Comparison of ENCODE assay signal across 13 mouse cellular contexts in the genomic region with DNA sequence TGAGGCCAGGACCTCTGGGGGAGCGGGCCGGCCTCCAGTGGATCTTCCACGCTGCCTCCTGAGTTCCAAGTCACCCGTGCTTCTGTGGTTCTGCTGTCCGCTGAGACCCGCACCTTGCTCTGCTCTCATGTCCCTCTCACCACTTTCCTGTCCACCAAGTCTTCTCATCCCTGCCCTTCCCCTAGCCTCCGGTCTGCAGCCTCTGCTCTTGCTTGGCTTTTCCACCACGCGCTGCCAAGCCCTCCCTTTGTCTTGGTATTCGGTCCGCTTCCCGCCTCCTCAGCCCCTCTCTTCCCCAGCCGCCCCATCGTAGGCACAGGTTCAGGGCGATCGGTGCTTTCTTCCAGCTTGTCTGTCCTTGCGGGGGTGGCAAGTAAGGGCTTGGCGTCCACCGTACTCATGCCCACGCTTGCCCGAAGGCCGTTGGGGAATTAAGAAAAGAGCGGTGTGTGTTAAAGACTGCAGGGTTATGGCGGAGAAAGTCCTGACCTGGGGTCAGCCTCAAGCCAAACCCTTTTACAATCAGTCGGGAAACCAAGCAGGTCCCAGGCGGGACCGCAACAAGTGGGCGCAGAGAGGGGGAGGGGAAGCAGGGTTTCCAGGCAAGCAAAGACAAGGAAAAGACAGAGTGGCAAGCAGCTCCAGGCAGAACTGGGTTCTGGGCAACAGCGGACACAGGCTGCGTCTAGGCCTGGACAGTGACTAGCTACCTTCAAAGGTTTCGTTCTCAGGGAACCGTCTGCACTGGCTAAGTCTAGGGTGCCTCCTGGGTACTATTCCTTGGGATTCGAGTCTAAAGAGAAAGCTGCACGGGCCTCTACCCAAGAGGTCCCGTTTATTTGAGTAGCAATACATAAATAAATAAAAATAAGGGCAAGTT. TPM values are rescaled to one million over a fixed set of nuclear protein-coding genes. Genes with fewer than 3 reads are reported as not detected.
A peak's percentile ranks its signal among the peaks of the same experiment; 100 is the strongest.
DNase-seq lines count a peak whose midpoint lies in the region; ATAC-seq lines count a peak whose summit lies in the region.
"Had no signal": no experiment of that assay in that cellular context is flagged by ENCODE, and none has a peak within 500 bp of the region (broad histone marks: within the 10 kb centered on the region; RNA-seq: fewer than 3 reads in every experiment).

No protein-coding gene starts in this region.

- DNase-seq in kidney, adult 8-10 months = no peak
- DNase-seq in embryo, embryonic 10.5 days (ENCODE audit: low spot score) = peak; percentile 76
- DNase-seq in hindbrain, embryonic 11.5 days (ENCODE audit: low spot score) = peak; percentile 79
- DNase-seq in lung, adult 18-20 months = no peak
- DNase-seq in adipocyte (ENCODE audit: low spot score) = no peak
- no peak for DNase-seq in c-Kit-positive CD71-positive TER-119-positive erythroid progenitor cells, embryonic 14.5 days (ENCODE audit: low spot score)
- DNase-seq: adrenal gland, adult 8-10 months had no signal

- H3K4me1 ChIP-seq in kidney, embryonic 15.5 days = peaks cover 23% of the 10 kb centered on the region
- H3K4me1 ChIP-seq in hindbrain, embryonic 11.5 days (replicated peaks; ENCODE audit: control insufficient read depth, insufficient read depth, low read length) = peaks cover 21% of the 10 kb centered on the region
- H3K4me1 ChIP-seq in midbrain, embryonic 15.5 days = peaks cover 31% of the 10 kb centered on the region

- 0 out of 2 replicates have a peak overlapping the region, but pooled peaks have one; percentile 14 for H3K4me3 ChIP-seq in kidney, embryonic 15.5 days (replicated peaks)
- peak overlapping the region; percentile 40 for H3K4me3 ChIP-seq in hindbrain, embryonic 11.5 days (ENCODE audit: low read depth, low read length)
- peak overlapping the region; percentile 28 for H3K4me3 ChIP-seq in midbrain, embryonic 15.5 days
- H3K4me3 ChIP-seq: lung, embryonic 15.5 days had no signal

- H3K27ac ChIP-seq in kidney, embryonic 15.5 days = no peak overlapping the region
- peak overlapping the region; percentile 90 for H3K27ac ChIP-seq in hindbrain, embryonic 11.5 days (ENCODE audit: low read depth, low read length)
- H3K27ac ChIP-seq in midbrain, embryonic 15.5 days = peak overlapping the region; percentile 73
- H3K27ac ChIP-seq: lung, embryonic 15.5 days had no signal

- no peaks in the 10 kb centered on the region for H3K9me3 ChIP-seq in kidney, embryonic 15.5 days (replicated peaks)
- H3K9me3 ChIP-seq in hindbrain, embryonic 11.5 days (ENCODE audit: control insufficient read depth, low read length) = no peaks in the 10 kb centered on the region
- H3K9me3 ChIP-seq in midbrain, embryonic 15.5 days = no peaks in the 10 kb centered on the region
- H3K9me3 ChIP-seq: lung, embryonic 15.5 days had no signal

- ATAC-seq in kidney, embryonic 15.5 days (replicated peaks; ENCODE audit: low FRiP score) = no peak
- peak; percentile 31 for ATAC-seq in hindbrain, embryonic 11.5 days (ENCODE audit: low FRiP score)
- peak; percentile 5; the same call in 1 of the 2 replicates for ATAC-seq in midbrain, embryonic 15.5 days (replicated peaks)

- peak overlapping the region; percentile 41 for H3K4me2 ChIP-seq in kidney, embryonic 15.5 days
- H3K4me2 ChIP-seq in hindbrain, embryonic 11.5 days (replicated peaks; ENCODE audit: low read depth, low read length) = peak overlapping the region; percentile 78
- peak overlapping the region; percentile 45 for H3K4me2 ChIP-seq in midbrain, embryonic 15.5 days
- H3K4me2 ChIP-seq: lung, embryonic 15.5 days had no signal

- no peak overlapping the region for H3K9ac ChIP-seq in kidney, embryonic 15.5 days
- peak overlapping the region; percentile 71 for H3K9ac ChIP-seq in hindbrain, embryonic 11.5 days (ENCODE audit: low read depth, low read length)
- 0 out of 2 replicates have a peak overlapping the region, but pooled peaks have one; percentile 15 for H3K9ac ChIP-seq in midbrain, embryonic 15.5 days
- H3K9ac ChIP-seq: lung, embryonic 15.5 days had no signal

- WGBS in kidney, embryonic 15.5 days = under 1% methylated on average over 35 of the region's 35 CpGs
- WGBS in hindbrain, embryonic 11.5 days = 1% methylated on average over 34 of the region's 35 CpGs
- WGBS in midbrain, embryonic 15.5 days = 2% methylated on average over 34 of the region's 35 CpGs

- H3K36me3 ChIP-seq in kidney, embryonic 15.5 days = no peaks in the 10 kb centered on the region
- H3K36me3 ChIP-seq in hindbrain, embryonic 11.5 days (ENCODE audit: control insufficient read depth, insufficient read depth, low read length) = no peaks in the 10 kb centered on the region
- H3K36me3 ChIP-seq in midbrain, embryonic 15.5 days (replicated peaks) = no peaks in the 10 kb centered on the region
- H3K36me3 ChIP-seq: lung, embryonic 15.5 days had no signal

- H3K27me3 ChIP-seq in kidney, embryonic 15.5 days = peaks cover 95% of the 10 kb centered on the region
- H3K27me3 ChIP-seq in hindbrain, embryonic 11.5 days (ENCODE audit: control insufficient read depth, insufficient read depth, low read length) = peaks cover 40% of the 10 kb centered on the region
- H3K27me3 ChIP-seq in midbrain, embryonic 15.5 days (replicated peaks) = peaks cover 40% of the 10 kb centered on the region

RNA-seq across cellular contexts. Expression of a gene that starts 6.5 kb away (rescaled TPM):
- polyA plus RNA-seq in kidney, embryonic 15.5 days (2015; fragmentation: Nextera tagmentation; extraction: Ambion mirVana) = not detected in 2 replicates
- 5.3 and 5.5 TPM in 2 replicates for polyA plus RNA-seq in hindbrain, embryonic 11.5 days (2014; fragmentation: Nextera tagmentation; extraction: Ambion mirVana)
- polyA plus RNA-seq in midbrain, embryonic 15.5 days (2015; fragmentation: Nextera tagmentation; extraction: Ambion mirVana) = 2.2 and 2.4 TPM in 2 replicates
- polyA plus RNA-seq: heart, embryonic 16.5 days; large intestine, adult 2 months; lung, embryonic 15.5 days; stomach, embryonic 16.5 days had no signal

Comparison
In these comparisons a context has a peak if more than half of its experiments do, and no peak if none do; other contexts are left out.
1. DNase-seq: peak in embryo, embryonic 10.5 days (single experiment) and hindbrain, embryonic 11.5 days (single experiment); none in kidney, adult 8-10 months (0 of 2), lung, adult 18-20 months (0 of 2), adipocyte (single experiment) and c-Kit-positive CD71-positive TER-119-positive erythroid progenitor cells, embryonic 14.5 days (single experiment).
2. Peak in every context shown above with its lines, with median percentiles within 50 percentile points of each other: H3K4me2 ChIP-seq and H3K4me3 ChIP-seq.